Mouse (Mus musculus): ENCODE results near the gene Drosha. TPM values are rescaled to one million over a fixed set of nuclear protein-coding genes. Genes with fewer than 3 reads are reported as not detected.

Gene Drosha
- polyA plus RNA-seq, 1 experiment from 2014 or later: 23.5 TPM

DNA sequence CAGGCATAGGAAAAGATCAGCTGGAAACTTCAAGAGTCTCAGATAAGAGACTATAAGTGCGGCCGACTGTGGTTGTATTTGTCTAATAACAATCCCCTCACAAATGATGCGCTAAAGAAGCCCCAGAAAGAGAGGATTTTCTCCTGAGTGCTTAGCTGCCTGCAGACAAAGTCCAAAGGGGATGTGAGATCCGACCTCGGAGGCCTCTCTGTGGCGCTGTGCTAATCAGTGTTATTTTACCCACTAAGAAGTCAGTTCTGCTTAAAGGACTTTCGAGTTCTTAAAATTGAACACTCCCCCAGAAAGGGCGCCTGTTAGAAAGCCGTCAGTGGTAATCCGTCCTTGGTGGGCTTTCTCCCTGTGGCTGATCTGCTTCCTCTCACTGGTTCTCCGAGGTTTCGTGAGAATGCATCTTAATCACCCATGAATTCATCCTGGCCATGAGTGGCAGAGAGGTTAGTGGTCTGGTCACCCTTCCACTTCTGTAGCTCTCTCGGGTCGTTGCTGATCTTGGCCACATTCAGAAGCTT, 117.1 kb downstream of the Drosha start:
- Histone ChIP-seq H3K4me1 (ENCODE audit: control insufficient read depth in 2 of 2, insufficient read depth in 2 of 2, low read length in 2 of 2) (peaks cover 0 to 4% of the 10 kb centered on the region in 2 experiments; a peak in 2 of 4 replicates), H3K27me3 (ENCODE audit: control insufficient read depth, insufficient read depth, low read length) (no peaks in the 10 kb centered on the region), H3K4me2 (ENCODE audit: low read length) (no peak overlapping the region), H3K4me3 (ENCODE audit: control insufficient read depth in 1 of 2, insufficient read depth in 1 of 2, low read depth in 1 of 2, low read length in 2 of 2) (no peak overlapping the region), H3K27ac (replicated peaks in 1 of 2; ENCODE audit: control insufficient read depth in 1 of 2, insufficient read depth in 1 of 2, low read depth in 2 of 2, low read length in 2 of 2) (no peak overlapping the region), H3K36me3 (ENCODE audit: control insufficient read depth, insufficient read depth, low read length) (no peaks in the 10 kb centered on the region), H3K9ac (ENCODE audit: low read length) (no peak overlapping the region), H3K9me3 (ENCODE audit: control insufficient read depth, low read length) (no peaks in the 10 kb centered on the region)
- ATAC-seq (ENCODE audit: insufficient number of reproducible peaks, insufficient read depth, low FRiP score, low read depth): no peak
- 37% methylated on average over 14 of the region's 14 CpGs for WGBS

DNA sequence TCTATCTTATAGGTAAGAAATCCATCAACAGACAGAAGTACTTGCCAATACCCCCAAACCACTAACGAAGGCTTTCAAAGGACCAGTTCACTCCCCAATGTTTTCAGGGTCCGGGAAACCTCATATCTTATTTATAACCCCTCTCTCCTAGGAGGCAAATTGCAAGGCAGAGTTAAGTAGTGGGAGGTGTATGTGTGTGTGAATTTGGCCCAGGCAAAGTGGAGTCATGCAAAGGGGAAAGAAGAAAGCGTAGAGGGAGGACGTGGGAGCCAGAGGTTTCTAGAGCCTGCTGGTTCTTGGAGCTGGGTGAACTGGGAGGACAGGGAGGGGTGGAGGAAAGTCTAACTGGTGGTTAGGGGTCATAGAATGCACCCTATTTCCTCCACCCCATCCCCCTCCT, 117.8 kb downstream of the Drosha start:
- Histone ChIP-seq H3K36me3 (ENCODE audit: control insufficient read depth, insufficient read depth, low read length) (no peaks in the 10 kb centered on the region), H3K4me3 (ENCODE audit: control insufficient read depth in 1 of 2, insufficient read depth in 1 of 2, low read depth in 1 of 2, low read length in 2 of 2) (no peak overlapping the region), H3K9ac (ENCODE audit: low read length) (no peak overlapping the region), H3K27ac (replicated peaks in 1 of 2; ENCODE audit: control insufficient read depth in 1 of 2, insufficient read depth in 1 of 2, low read depth in 2 of 2, low read length in 2 of 2) (no peak overlapping the region), H3K27me3 (ENCODE audit: control insufficient read depth, insufficient read depth, low read length) (no peaks in the 10 kb centered on the region), H3K4me1 (ENCODE audit: control insufficient read depth in 2 of 2, insufficient read depth in 2 of 2, low read length in 2 of 2) (peaks cover 0 to 4% of the 10 kb centered on the region in 2 experiments; a peak in 2 of 4 replicates), H3K9me3 (ENCODE audit: control insufficient read depth, low read length) (no peaks in the 10 kb centered on the region), H3K4me2 (ENCODE audit: low read length) (no peak overlapping the region)
- ATAC-seq (ENCODE audit: insufficient number of reproducible peaks, insufficient read depth, low FRiP score, low read depth): no peak
- WGBS: 84% methylated on average over 4 of the region's 4 CpGs

DNA sequence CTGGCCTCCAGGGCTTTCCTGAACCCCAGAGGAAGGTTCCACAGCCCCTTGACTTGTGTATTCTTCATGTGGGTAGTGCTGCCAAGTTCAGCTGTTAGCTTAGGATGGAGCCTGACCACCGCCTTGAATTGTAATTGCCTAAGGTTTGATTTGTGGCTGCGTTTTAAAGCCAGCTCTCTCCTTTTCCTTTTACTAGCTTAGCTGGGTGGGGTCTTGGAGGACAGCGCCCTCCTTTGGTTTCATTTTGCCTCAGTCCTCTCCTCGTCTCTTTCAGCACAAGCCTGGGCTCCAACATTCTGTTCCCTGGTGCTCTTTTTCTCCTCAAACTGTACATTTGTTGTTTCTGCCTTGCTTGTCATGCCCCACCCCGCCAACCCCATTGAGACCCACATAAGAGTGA, 133.4 kb downstream of the Drosha start:
- Histone ChIP-seq H3K4me2 (ENCODE audit: low read length) (no peak overlapping the region), H3K9ac (ENCODE audit: low read length) (no peak overlapping the region), H3K4me1 (ENCODE audit: control insufficient read depth in 2 of 2, insufficient read depth in 2 of 2, low read length in 2 of 2) (no peaks in the 10 kb centered on the region), H3K9me3 (ENCODE audit: control insufficient read depth, low read length) (peaks cover 7% of the 10 kb centered on the region), H3K27ac (replicated peaks in 1 of 2; ENCODE audit: control insufficient read depth in 1 of 2, insufficient read depth in 1 of 2, low read depth in 2 of 2, low read length in 2 of 2) (no peak overlapping the region), H3K27me3 (ENCODE audit: control insufficient read depth, insufficient read depth, low read length) (no peaks in the 10 kb centered on the region), H3K4me3 (ENCODE audit: control insufficient read depth in 1 of 2, insufficient read depth in 1 of 2, low read depth in 1 of 2, low read length in 2 of 2) (no peak overlapping the region), H3K36me3 (ENCODE audit: control insufficient read depth, insufficient read depth, low read length) (no peaks in the 10 kb centered on the region)
- 84% methylated on average over 5 of the region's 5 CpGs for WGBS
- no peak for ATAC-seq (ENCODE audit: insufficient number of reproducible peaks, insufficient read depth, low FRiP score, low read depth)

GRCm38 (mm10) chr15:12962179-12962578, 137.6 kb downstream of the Drosha start:
- H3K9me3 ChIP-seq (ENCODE audit: control insufficient read depth, low read length): no peaks in the 10 kb centered on the region
- H3K9ac ChIP-seq (ENCODE audit: low read length): no peak overlapping the region
- H3K36me3 ChIP-seq (ENCODE audit: control insufficient read depth, insufficient read depth, low read length): no peaks in the 10 kb centered on the region
- ATAC-seq (ENCODE audit: insufficient number of reproducible peaks, insufficient read depth, low FRiP score, low read depth): no peak
- no peaks in the 10 kb centered on the region for H3K4me1 ChIP-seq (ENCODE audit: control insufficient read depth in 2 of 2, insufficient read depth in 2 of 2, low read length in 2 of 2)
- H3K4me2 ChIP-seq (ENCODE audit: low read length): no peak overlapping the region
- 84% methylated on average over 10 of the region's 10 CpGs for WGBS
- H3K27me3 ChIP-seq (ENCODE audit: control insufficient read depth, insufficient read depth, low read length): no peaks in the 10 kb centered on the region
- H3K27ac ChIP-seq (replicated peaks in 1 of 2; ENCODE audit: control insufficient read depth in 1 of 2, insufficient read depth in 1 of 2, low read depth in 2 of 2, low read length in 2 of 2): no peak overlapping the region
- H3K4me3 ChIP-seq (ENCODE audit: control insufficient read depth in 1 of 2, insufficient read depth in 1 of 2, low read depth in 1 of 2, low read length in 2 of 2): no peak overlapping the region

DNA sequence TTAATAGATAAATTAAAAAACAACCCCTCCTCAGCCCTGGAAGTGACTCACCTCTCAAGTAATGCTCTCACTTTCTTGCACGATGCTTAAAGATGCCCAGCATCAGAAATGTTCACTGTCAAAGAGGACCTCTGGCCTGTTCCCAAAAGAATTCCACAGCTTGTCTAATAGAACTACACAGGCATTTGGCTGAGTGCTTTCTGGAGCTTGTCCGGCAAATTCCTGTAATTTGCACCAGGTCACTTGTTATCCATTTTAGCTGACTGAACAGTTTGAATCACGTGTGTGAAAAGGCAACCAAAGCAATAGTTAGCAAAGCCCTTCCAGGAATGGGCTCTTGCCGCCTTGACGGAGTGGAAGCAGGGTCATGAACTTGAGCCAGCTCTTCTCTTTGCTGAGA, 140.6 kb downstream of the Drosha start:
- H3K4me3 ChIP-seq (ENCODE audit: control insufficient read depth in 1 of 2, insufficient read depth in 1 of 2, low read depth in 1 of 2, low read length in 2 of 2): no peak overlapping the region
- no peak overlapping the region for H3K27ac ChIP-seq (replicated peaks in 1 of 2; ENCODE audit: control insufficient read depth in 1 of 2, insufficient read depth in 1 of 2, low read depth in 2 of 2, low read length in 2 of 2)
- 63% methylated on average over 5 of the region's 5 CpGs for WGBS
- peaks cover 0 to 2% of the 10 kb centered on the region in 2 experiments; a peak in 1 of 4 replicates for H3K4me1 ChIP-seq (ENCODE audit: control insufficient read depth in 2 of 2, insufficient read depth in 2 of 2, low read length in 2 of 2)
- no peaks in the 10 kb centered on the region for H3K36me3 ChIP-seq (ENCODE audit: control insufficient read depth, insufficient read depth, low read length)
- ATAC-seq (ENCODE audit: insufficient number of reproducible peaks, insufficient read depth, low FRiP score, low read depth): no peak
- H3K9ac ChIP-seq (ENCODE audit: low read length): no peak overlapping the region
- H3K9me3 ChIP-seq (ENCODE audit: control insufficient read depth, low read length): no peaks in the 10 kb centered on the region
- H3K4me2 ChIP-seq (ENCODE audit: low read length): no peak overlapping the region
- no peaks in the 10 kb centered on the region for H3K27me3 ChIP-seq (ENCODE audit: control insufficient read depth, insufficient read depth, low read length)

DNA sequence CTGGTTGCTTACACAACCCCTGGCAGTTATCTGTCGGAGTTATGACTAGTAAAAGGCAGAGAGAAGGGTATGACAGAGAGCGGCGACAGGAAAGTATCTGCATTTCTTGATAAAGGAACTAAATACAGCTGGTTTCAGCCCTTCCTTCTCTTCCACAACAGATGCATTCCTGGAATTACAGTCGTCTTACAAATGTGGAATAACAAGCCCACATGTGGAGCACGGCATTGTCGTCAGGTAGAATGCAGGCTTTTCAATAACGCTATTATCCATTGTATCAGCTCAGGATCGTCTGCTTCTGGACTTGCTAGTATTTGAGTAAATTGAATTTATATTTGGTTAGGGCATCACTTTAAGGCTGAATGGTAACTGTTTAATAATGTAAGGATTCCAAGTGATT, 144.2 kb downstream of the Drosha start:
- Histone ChIP-seq H3K9me3 (ENCODE audit: control insufficient read depth, low read length) (no peaks in the 10 kb centered on the region), H3K4me2 (ENCODE audit: low read length) (no peak overlapping the region), H3K36me3 (ENCODE audit: control insufficient read depth, insufficient read depth, low read length) (no peaks in the 10 kb centered on the region), H3K9ac (ENCODE audit: low read length) (no peak overlapping the region), H3K27ac (replicated peaks in 1 of 2; ENCODE audit: control insufficient read depth in 1 of 2, insufficient read depth in 1 of 2, low read depth in 2 of 2, low read length in 2 of 2) (no peak overlapping the region), H3K27me3 (ENCODE audit: control insufficient read depth, insufficient read depth, low read length) (no peaks in the 10 kb centered on the region), H3K4me3 (ENCODE audit: control insufficient read depth in 1 of 2, insufficient read depth in 1 of 2, low read depth in 1 of 2, low read length in 2 of 2) (no peak overlapping the region), H3K4me1 (ENCODE audit: control insufficient read depth in 2 of 2, insufficient read depth in 2 of 2, low read length in 2 of 2) (peaks cover 0 to 2% of the 10 kb centered on the region in 2 experiments; a peak in 1 of 4 replicates)
- 37% methylated on average over 8 of the region's 8 CpGs for WGBS
- ATAC-seq (ENCODE audit: insufficient number of reproducible peaks, insufficient read depth, low FRiP score, low read depth): no peak

DNA sequence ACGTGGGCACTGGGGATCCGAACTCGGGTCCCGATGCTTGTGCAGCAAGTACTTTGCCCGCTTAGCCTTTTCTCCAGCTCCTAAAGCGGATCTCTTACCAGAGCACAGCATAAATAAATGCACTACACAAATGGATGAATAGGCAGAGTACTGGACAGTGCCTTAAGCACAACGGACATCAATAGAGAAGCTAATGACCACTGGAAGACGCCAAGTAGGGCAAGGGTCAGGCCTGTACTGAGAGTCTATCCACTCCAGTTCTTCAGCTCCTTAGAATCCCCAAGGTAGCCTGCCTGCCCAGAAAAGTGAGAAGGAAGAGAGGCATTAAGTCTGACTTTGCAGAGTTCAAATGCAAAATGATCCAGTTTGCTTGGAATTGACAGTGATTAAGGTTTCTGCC, 147.8 kb downstream of the Drosha start:
- ATAC-seq (ENCODE audit: insufficient number of reproducible peaks, insufficient read depth, low FRiP score, low read depth): no peak
- 90% methylated on average over 8 of the region's 8 CpGs for WGBS

More for the DNA sequence above, 147.8 kb downstream of the Drosha start:
- Histone ChIP-seq H3K4me3 (ENCODE audit: control insufficient read depth in 1 of 2, insufficient read depth in 1 of 2, low read depth in 1 of 2, low read length in 2 of 2) (no peak overlapping the region), H3K36me3 (ENCODE audit: control insufficient read depth, insufficient read depth, low read length) (no peaks in the 10 kb centered on the region), H3K9me3 (ENCODE audit: control insufficient read depth, low read length) (no peaks in the 10 kb centered on the region), H3K9ac (ENCODE audit: low read length) (no peak overlapping the region), H3K4me2 (ENCODE audit: low read length) (no peak overlapping the region), H3K27me3 (ENCODE audit: control insufficient read depth, insufficient read depth, low read length) (no peaks in the 10 kb centered on the region), H3K27ac (replicated peaks in 1 of 2; ENCODE audit: control insufficient read depth in 1 of 2, insufficient read depth in 1 of 2, low read depth in 2 of 2, low read length in 2 of 2) (no peak overlapping the region), H3K4me1 (ENCODE audit: control insufficient read depth in 2 of 2, insufficient read depth in 2 of 2, low read length in 2 of 2) (peaks cover 0 to 2% of the 10 kb centered on the region in 2 experiments; a peak in 1 of 4 replicates)
